Mouse (Mus musculus): ENCODE data around the gene Nme7. TPM values are rescaled to one million over a fixed set of nuclear protein-coding genes. Genes with fewer than 3 reads are reported as not detected.
A peak's percentile ranks its signal among the peaks of the same experiment; 100 is the strongest.

The Nme7 gene
- polyA plus RNA-seq, 1 experiment from 2014 or later, result 64.3 TPM

- ATAC-seq (ENCODE audit: low FRiP score, low TSS enrichment), result no peak
- Histone ChIP-seq H3K9ac (replicated peaks; ENCODE audit: low read length) (no peak overlapping the region), H3K4me1 (ENCODE audit: insufficient read depth, low read length) (peaks cover 2% of the 10 kb centered on the region; the same call in 1 of the 2 replicates), H3K4me2 (replicated peaks; ENCODE audit: low read depth, low read length) (no peak overlapping the region), H3K4me3 (ENCODE audit: low read length) (no peak overlapping the region), H3K36me3 (ENCODE audit: insufficient read depth, low read length) (peaks cover 58% of the 10 kb centered on the region), H3K27me3 (ENCODE audit: insufficient read depth, low read length) (no peaks in the 10 kb centered on the region), H3K27ac (ENCODE audit: low read length) (no peak overlapping the region), H3K9me3 (ENCODE audit: low read length) (no peaks in the 10 kb centered on the region; the same call in 1 of the 2 replicates)
- WGBS, result 85% methylated on average over 6 of the region's 6 CpGs
These were observed 136.3 kb downstream of the Nme7 start for GRCm38 (mm10) chr1:164440230-164440629.

- Histone ChIP-seq H3K4me1 (ENCODE audit: insufficient read depth, low read length) (no peaks in the 10 kb centered on the region), H3K27ac (ENCODE audit: low read length) (no peak overlapping the region), H3K27me3 (ENCODE audit: insufficient read depth, low read length) (no peaks in the 10 kb centered on the region), H3K9me3 (ENCODE audit: low read length) (no peaks in the 10 kb centered on the region; the same call in 1 of the 2 replicates), H3K36me3 (ENCODE audit: insufficient read depth, low read length) (peaks cover 58% of the 10 kb centered on the region), H3K9ac (replicated peaks; ENCODE audit: low read length) (no peak overlapping the region), H3K4me2 (replicated peaks; ENCODE audit: low read depth, low read length) (no peak overlapping the region), H3K4me3 (ENCODE audit: low read length) (no peak overlapping the region)
- ATAC-seq (ENCODE audit: low FRiP score, low TSS enrichment), result no peak
- WGBS, result 80% methylated on average over 11 of the region's 11 CpGs
These were observed 136.9 kb downstream of the Nme7 start for GRCm38 (mm10) chr1:164440708-164441407.

DNA sequence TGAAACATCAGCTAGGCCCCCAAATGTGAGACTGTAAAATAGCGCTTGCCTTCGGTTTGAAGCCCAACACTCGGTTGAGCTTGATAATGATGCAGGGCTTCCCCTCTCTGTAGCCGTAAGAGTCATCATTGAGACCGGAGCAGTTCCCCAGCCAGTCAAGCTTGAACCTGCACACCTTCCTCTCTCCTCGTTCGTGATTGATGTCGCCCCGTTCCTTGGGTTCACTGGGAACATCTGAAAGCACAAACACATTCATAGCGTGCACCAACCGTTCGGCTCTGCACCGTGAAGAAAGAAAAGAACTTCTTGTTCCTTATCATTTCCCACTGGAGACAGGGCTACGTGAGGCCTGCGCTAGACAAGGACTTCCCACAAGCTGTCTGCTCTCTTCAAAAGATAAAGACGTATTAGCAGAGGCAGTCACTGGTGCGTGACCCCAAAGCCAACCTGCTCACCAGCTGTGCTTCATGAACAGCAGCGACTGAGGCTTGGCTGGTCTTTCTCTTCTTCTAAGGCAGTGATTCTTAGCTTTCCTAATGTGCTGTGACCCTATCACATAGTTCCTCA lies 137.6 kb downstream of the Nme7 start:
- ATAC-seq (ENCODE audit: low FRiP score, low TSS enrichment), result 0 out of 2 replicates have a peak, but pooled peaks have one; percentile 21
- Histone ChIP-seq H3K4me1 (ENCODE audit: insufficient read depth, low read length) (no peaks in the 10 kb centered on the region), H3K4me2 (replicated peaks; ENCODE audit: low read depth, low read length) (no peak overlapping the region), H3K36me3 (ENCODE audit: insufficient read depth, low read length) (peaks cover 54% of the 10 kb centered on the region), H3K27ac (ENCODE audit: low read length) (no peak overlapping the region), H3K27me3 (ENCODE audit: insufficient read depth, low read length) (no peaks in the 10 kb centered on the region), H3K4me3 (ENCODE audit: low read length) (no peak overlapping the region), H3K9ac (replicated peaks; ENCODE audit: low read length) (no peak overlapping the region), H3K9me3 (ENCODE audit: low read length) (no peaks in the 10 kb centered on the region; the same call in 1 of the 2 replicates)
- 49% methylated on average over 18 of the region's 18 CpGs for WGBS

GRCm38 (mm10) chr1:164445620-164446162 lies 141.8 kb downstream of the Nme7 start:
- Histone ChIP-seq H3K36me3 (ENCODE audit: insufficient read depth, low read length) (peaks cover 24% of the 10 kb centered on the region), H3K27ac (ENCODE audit: low read length) (no peak overlapping the region), H3K4me2 (replicated peaks; ENCODE audit: low read depth, low read length) (no peak overlapping the region), H3K9ac (replicated peaks; ENCODE audit: low read length) (no peak overlapping the region), H3K9me3 (ENCODE audit: low read length) (no peaks in the 10 kb centered on the region; the same call in 1 of the 2 replicates), H3K4me3 (ENCODE audit: low read length) (no peak overlapping the region), H3K27me3 (ENCODE audit: insufficient read depth, low read length) (no peaks in the 10 kb centered on the region), H3K4me1 (ENCODE audit: insufficient read depth, low read length) (no peaks in the 10 kb centered on the region)
- WGBS, result 60% methylated on average over 5 of the region's 5 CpGs
- no peak for ATAC-seq (ENCODE audit: low FRiP score, low TSS enrichment)

DNA sequence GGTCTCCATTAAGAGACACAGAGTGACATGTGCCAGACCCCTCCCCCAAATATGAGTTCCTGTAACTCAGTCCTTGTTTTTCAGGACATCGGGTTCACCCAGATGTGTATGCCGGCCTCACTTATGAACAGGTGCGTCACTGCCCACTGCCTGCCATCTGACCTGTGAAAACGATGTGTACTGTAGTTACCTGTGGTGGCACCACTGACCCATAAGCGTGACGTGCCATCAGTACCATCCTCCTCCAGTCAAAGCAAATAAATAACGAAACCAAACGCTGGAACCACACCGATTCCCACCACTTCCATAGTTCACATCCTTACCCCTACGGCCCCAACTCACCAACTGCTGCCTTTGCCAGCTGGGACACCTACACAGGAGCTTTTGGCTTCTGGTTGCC lies 142.6 kb downstream of the Nme7 start:
- Histone ChIP-seq H3K27me3 (ENCODE audit: insufficient read depth, low read length) (no peaks in the 10 kb centered on the region), H3K36me3 (ENCODE audit: insufficient read depth, low read length) (peaks cover 17% of the 10 kb centered on the region), H3K4me3 (ENCODE audit: low read length) (no peak overlapping the region), H3K9ac (replicated peaks; ENCODE audit: low read length) (no peak overlapping the region), H3K27ac (ENCODE audit: low read length) (no peak overlapping the region), H3K4me1 (ENCODE audit: insufficient read depth, low read length) (no peaks in the 10 kb centered on the region), H3K9me3 (ENCODE audit: low read length) (no peaks in the 10 kb centered on the region; the same call in 1 of the 2 replicates), H3K4me2 (replicated peaks; ENCODE audit: low read depth, low read length) (no peak overlapping the region)
- peak; percentile 4; the same call in 1 of the 2 replicates for ATAC-seq (ENCODE audit: low FRiP score, low TSS enrichment)
- 70% methylated on average over 10 of the region's 10 CpGs for WGBS

- H3K9me3 ChIP-seq (ENCODE audit: low read length), result no peaks in the 10 kb centered on the region; the same call in 1 of the 2 replicates
- no peak overlapping the region for H3K27ac ChIP-seq (ENCODE audit: low read length)
- H3K27me3 ChIP-seq (ENCODE audit: insufficient read depth, low read length), result no peaks in the 10 kb centered on the region
- no peak overlapping the region for H3K9ac ChIP-seq (replicated peaks; ENCODE audit: low read length)
- H3K4me2 ChIP-seq (replicated peaks; ENCODE audit: low read depth, low read length), result no peak overlapping the region
- H3K4me3 ChIP-seq (ENCODE audit: low read length), result no peak overlapping the region
- peaks cover 12% of the 10 kb centered on the region; the same call in 1 of the 2 replicates for H3K36me3 ChIP-seq (ENCODE audit: insufficient read depth, low read length)
- WGBS, result 89% methylated on average over 6 of the region's 6 CpGs
- no peak for ATAC-seq (ENCODE audit: low FRiP score, low TSS enrichment)
- H3K4me1 ChIP-seq (ENCODE audit: insufficient read depth, low read length), result no peaks in the 10 kb centered on the region
These were observed 143.6 kb downstream of the Nme7 start for GRCm38 (mm10) chr1:164447521-164447920.

- H3K4me1 ChIP-seq (ENCODE audit: insufficient read depth, low read length), result no peaks in the 10 kb centered on the region
- no peak for ATAC-seq (ENCODE audit: low FRiP score, low TSS enrichment)
- H3K4me2 ChIP-seq (replicated peaks; ENCODE audit: low read depth, low read length), result no peak overlapping the region
- H3K27ac ChIP-seq (ENCODE audit: low read length), result no peak overlapping the region
- no peaks in the 10 kb centered on the region for H3K9me3 ChIP-seq (ENCODE audit: low read length)
- no peak overlapping the region for H3K4me3 ChIP-seq (ENCODE audit: low read length)
- H3K27me3 ChIP-seq (ENCODE audit: insufficient read depth, low read length), result no peaks in the 10 kb centered on the region
- H3K36me3 ChIP-seq (ENCODE audit: insufficient read depth, low read length), result peaks cover 5% of the 10 kb centered on the region; the same call in 1 of the 2 replicates
- 85% methylated on average over 8 of the region's 8 CpGs for WGBS
- H3K9ac ChIP-seq (replicated peaks; ENCODE audit: low read length), result no peak overlapping the region
These were observed 145.7 kb downstream of the Nme7 start for GRCm38 (mm10) chr1:164449626-164450025.

GRCm38 (mm10) chr1:164450231-164450630 lies 146.3 kb downstream of the Nme7 start:
- no peak overlapping the region for H3K9ac ChIP-seq (replicated peaks; ENCODE audit: low read length)
- 84% methylated on average over 4 of the region's 4 CpGs for WGBS
- H3K9me3 ChIP-seq (ENCODE audit: low read length), result no peaks in the 10 kb centered on the region
- H3K27ac ChIP-seq (ENCODE audit: low read length), result no peak overlapping the region
- H3K36me3 ChIP-seq (ENCODE audit: insufficient read depth, low read length), result peaks cover 5% of the 10 kb centered on the region; the same call in 1 of the 2 replicates
- peaks cover 3% of the 10 kb centered on the region; the same call in 1 of the 2 replicates for H3K27me3 ChIP-seq (ENCODE audit: insufficient read depth, low read length)
- H3K4me3 ChIP-seq (ENCODE audit: low read length), result no peak overlapping the region
- no peak for ATAC-seq (ENCODE audit: low FRiP score, low TSS enrichment)
- no peaks in the 10 kb centered on the region for H3K4me1 ChIP-seq (ENCODE audit: insufficient read depth, low read length)
- H3K4me2 ChIP-seq (replicated peaks; ENCODE audit: low read depth, low read length), result no peak overlapping the region

GRCm38 (mm10) chr1:164450644-164451043 lies 146.7 kb downstream of the Nme7 start:
- WGBS, result 88% methylated on average over 4 of the region's 4 CpGs
- Histone ChIP-seq H3K36me3 (ENCODE audit: insufficient read depth, low read length) (peaks cover 5% of the 10 kb centered on the region; the same call in 1 of the 2 replicates), H3K9me3 (ENCODE audit: low read length) (no peaks in the 10 kb centered on the region), H3K4me3 (ENCODE audit: low read length) (no peak overlapping the region), H3K9ac (replicated peaks; ENCODE audit: low read length) (no peak overlapping the region), H3K27ac (ENCODE audit: low read length) (no peak overlapping the region), H3K4me1 (ENCODE audit: insufficient read depth, low read length) (no peaks in the 10 kb centered on the region), H3K27me3 (ENCODE audit: insufficient read depth, low read length) (peaks cover 5% of the 10 kb centered on the region), H3K4me2 (replicated peaks; ENCODE audit: low read depth, low read length) (no peak overlapping the region)
- no peak for ATAC-seq (ENCODE audit: low FRiP score, low TSS enrichment)

- peaks cover 5% of the 10 kb centered on the region; the same call in 1 of the 2 replicates for H3K36me3 ChIP-seq (ENCODE audit: insufficient read depth, low read length)
- WGBS, result 68% methylated on average over 5 of the region's 5 CpGs
- peaks cover 12% of the 10 kb centered on the region for H3K27me3 ChIP-seq (ENCODE audit: insufficient read depth, low read length)
- H3K27ac ChIP-seq (ENCODE audit: low read length), result no peak overlapping the region
- no peak for ATAC-seq (ENCODE audit: low FRiP score, low TSS enrichment)
- H3K9me3 ChIP-seq (ENCODE audit: low read length), result no peaks in the 10 kb centered on the region
- H3K9ac ChIP-seq (replicated peaks; ENCODE audit: low read length), result no peak overlapping the region
- no peak overlapping the region for H3K4me3 ChIP-seq (ENCODE audit: low read length)
- no peaks in the 10 kb centered on the region for H3K4me1 ChIP-seq (ENCODE audit: insufficient read depth, low read length)
- no peak overlapping the region for H3K4me2 ChIP-seq (replicated peaks; ENCODE audit: low read depth, low read length)
These were observed 147.4 kb downstream of the Nme7 start for GRCm38 (mm10) chr1:164451346-164451745.

Data from kidney, embryonic 16.5 days (tissue).